In the genomic region with DNA sequence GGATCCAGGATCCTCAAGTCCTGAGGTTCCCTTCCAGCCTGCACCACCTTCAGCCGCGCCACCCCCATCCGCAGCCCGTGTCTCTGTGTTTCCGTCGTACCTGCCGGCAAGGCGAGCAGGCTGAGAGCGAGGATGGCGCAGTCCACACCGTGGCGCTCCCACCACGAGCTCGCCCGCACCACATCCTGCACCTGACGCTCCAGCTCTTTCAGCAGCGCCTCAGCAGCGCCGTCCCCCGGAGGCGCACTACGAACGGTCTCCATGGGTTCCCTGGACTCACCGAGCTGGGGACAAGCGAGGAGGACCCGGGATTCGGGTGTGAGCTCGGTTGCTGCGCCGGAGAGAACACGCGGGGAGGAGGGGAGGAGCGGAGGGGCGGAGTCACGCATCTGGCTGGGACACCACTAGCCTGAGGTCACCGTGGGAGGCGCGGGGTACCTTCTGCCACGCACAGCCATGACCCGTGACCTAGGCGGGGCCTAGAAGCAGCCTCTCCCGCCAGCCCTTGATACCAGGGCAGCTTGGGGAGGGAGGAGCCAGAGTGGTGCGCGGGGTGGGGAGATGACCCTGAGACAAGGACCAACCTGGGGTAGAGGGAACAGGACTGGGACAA, we compare ENCODE assay signal across 8 mouse cellular contexts. TPM values are rescaled to one million over a fixed set of nuclear protein-coding genes. Genes with fewer than 3 reads are reported as not detected.
DNase-seq lines count a peak whose midpoint lies in the region; ATAC-seq and TF ChIP-seq lines count a peak whose summit lies in the region.

A gene (minus strand): TSS at position 450 of the 613 bp plus-strand sequence.

- DNase-seq in R1 (ENCODE audit: low read depth, low spot score): peak; percentile 73
- peak; percentile 90 to 91 for DNase-seq in cerebellum, adult 2 months
- peak; percentile 23 for DNase-seq in forelimb bud, embryonic 11.5 days (ENCODE audit: low read depth, low spot score)
- DNase-seq in layer of hippocampus, postnatal 14 days (ENCODE audit: low spot score in 2 of 2): peak; percentile 54 to 55
- DNase-seq in retina, adult 2 months (ENCODE audit: low read depth, low spot score): peak; percentile 38
- DNase-seq in yolk sac, embryonic 10.5 days (ENCODE audit: low spot score): peak; percentile 66

- ATAC-seq in hindbrain, embryonic 12.5 days (ENCODE audit: low FRiP score): peak; percentile 73
- ATAC-seq in lung, embryonic 16.5 days (ENCODE audit: low read depth): peak; percentile 65

- peak within 1 kb of the TSS; percentile 43 for H3K4me3 ChIP-seq in cerebellum, adult 2 months (replicated peaks; ENCODE audit: insufficient read depth, low read depth, low read length)
- H3K4me3 ChIP-seq in hindbrain, embryonic 12.5 days: peak within 1 kb of the TSS; percentile 46
- H3K4me3 ChIP-seq in lung, embryonic 16.5 days (ENCODE audit: low read length): peak within 1 kb of the TSS; percentile 49

- TF ChIP-seq POLR2A in cerebellum, adult 2 months (IDR thresholded peaks at IDR 0.05; ENCODE audit: borderline replicate concordance, insufficient read depth, low read length): peak; percentile 77

- H3K4me1 ChIP-seq in cerebellum, adult 2 months (ENCODE audit: control insufficient read depth, insufficient read depth, low read length): peaks cover 15% of the 10 kb centered on the region
- H3K4me1 ChIP-seq in hindbrain, embryonic 12.5 days: peaks cover 6% of the 10 kb centered on the region; the same call in 1 of the 2 replicates
- H3K4me1 ChIP-seq in lung, embryonic 16.5 days (replicated peaks; ENCODE audit: control insufficient read depth, insufficient read depth, low read length): peaks cover 4% of the 10 kb centered on the region

- TF ChIP-seq CTCF in cerebellum, adult 2 months (IDR thresholded peaks at IDR 0.05; ENCODE audit: borderline replicate concordance, insufficient read depth, low read depth, low read length): peak; percentile 43; the same call in 1 of the 2 replicates

- WGBS in cerebellum, adult 2 months: 1% methylated on average over 44 of the region's 44 CpGs
- WGBS in hindbrain, embryonic 12.5 days: under 1% methylated on average over 43 of the region's 44 CpGs
- under 1% methylated on average over 44 of the region's 44 CpGs for WGBS in lung, embryonic 16.5 days

- H3K27ac ChIP-seq in cerebellum, adult 2 months (ENCODE audit: insufficient read depth, low read length): peak within 1 kb of the TSS; percentile 37
- no peak within 1 kb of the TSS for H3K27ac ChIP-seq in hindbrain, embryonic 12.5 days
- no peak within 1 kb of the TSS for H3K27ac ChIP-seq in lung, embryonic 16.5 days (ENCODE audit: low read length)

- peak within 1 kb of the TSS; percentile 62 for H3K9ac ChIP-seq in hindbrain, embryonic 12.5 days
- peak within 1 kb of the TSS; percentile 58 for H3K9ac ChIP-seq in lung, embryonic 16.5 days (ENCODE audit: low read length)

- H3K27me3 ChIP-seq in cerebellum, adult 2 months (ENCODE audit: control insufficient read depth, insufficient read depth, low read length): no peaks in the 10 kb centered on the region
- H3K27me3 ChIP-seq in hindbrain, embryonic 12.5 days: peaks cover 37% of the 10 kb centered on the region
- peaks cover 28% of the 10 kb centered on the region for H3K27me3 ChIP-seq in lung, embryonic 16.5 days (ENCODE audit: control insufficient read depth, insufficient read depth, low read depth, low read length)

- H3K36me3 ChIP-seq in hindbrain, embryonic 12.5 days: no peaks in the 10 kb centered on the region
- H3K36me3 ChIP-seq in lung, embryonic 16.5 days (ENCODE audit: control insufficient read depth, insufficient read depth, low read length): no peaks in the 10 kb centered on the region

- H3K4me2 ChIP-seq in hindbrain, embryonic 12.5 days (replicated peaks): peak within 1 kb of the TSS; percentile 90
- H3K4me2 ChIP-seq in lung, embryonic 16.5 days (ENCODE audit: low read depth, low read length): peak within 1 kb of the TSS; percentile 71

- H3K9me3 ChIP-seq in hindbrain, embryonic 12.5 days (replicated peaks): no peaks in the 10 kb centered on the region
- no peaks in the 10 kb centered on the region for H3K9me3 ChIP-seq in lung, embryonic 16.5 days (ENCODE audit: control insufficient read depth, low read length)

RNA-seq across cellular contexts. Expression of the gene that starts here (rescaled TPM):
- polyA plus RNA-seq in cerebellum, adult 2 months (2012; rRNA removed): 57.3 and 63.7 TPM in 2 replicates
- polyA plus RNA-seq in hindbrain, embryonic 12.5 days (2016; fragmentation: Nextera tagmentation; extraction: Ambion mirVana): 0.13 and 0.25 TPM in 2 replicates
- 10 to 100 TPM in 1 of 2 experiments, 1 to 10 TPM in 1; 10.0 to 10.2 TPM for total RNA-seq in layer of hippocampus, postnatal 14 days (2021)
- polyA plus RNA-seq in lung, embryonic 16.5 days (2015; fragmentation: Nextera tagmentation; extraction: Ambion mirVana): 0.30 and 0.48 TPM in 2 replicates

Comparison
In these comparisons a context has a peak if more than half of its experiments do, and no peak if none do; other contexts are left out.
1. RNA of the gene that starts here (polyA plus RNA-seq): 57.3 to 63.7 TPM in cerebellum, adult 2 months; 0.30 to 0.48 TPM in lung, embryonic 16.5 days and 0.13 to 0.25 TPM in hindbrain, embryonic 12.5 days; every median in the first group is over 10 times any median in the second.
2. Peak in ATAC-seq, H3K4me3 ChIP-seq, H3K9ac ChIP-seq and H3K4me2 ChIP-seq in hindbrain, embryonic 12.5 days; RNA of the gene not detected or under 1 TPM.
3. Peak in ATAC-seq, H3K4me3 ChIP-seq, H3K9ac ChIP-seq and H3K4me2 ChIP-seq in lung, embryonic 16.5 days; RNA of the gene not detected or under 1 TPM.
4. DNase-seq: peak in every context shown above with its lines; median percentile 90 in cerebellum, adult 2 months; 73 in R1; 66 in yolk sac, embryonic 10.5 days; 54 in layer of hippocampus, postnatal 14 days; 38 in retina, adult 2 months; 23 in forelimb bud, embryonic 11.5 days.
5. Peak in every context shown above with its lines, with median percentiles within 50 percentile points of each other: H3K4me3 ChIP-seq.